Mouse (Mus musculus): ENCODE results near the gene E2f4.

GRCm38 (mm10) chr8:105343791-105344574, 46.5 kb downstream of the E2f4 start:
- TF ChIP-seq POLR2A (IDR thresholded peaks at IDR 0.05; ENCODE audit: control insufficient read depth, extremely low read depth, insufficient read depth, low read length, poor library complexity) (no peak), CTCF (IDR thresholded peaks at IDR 0.05; ENCODE audit: borderline replicate concordance, control insufficient read depth, extremely low read depth, insufficient read depth, low read length, poor library complexity) (no peak)

Measured in thymus, adult 2 months (tissue).